Mouse (Mus musculus) left cerebral cortex, adult 8-10 months (tissue): ENCODE measurements at regions not wholly inside any gene's neighbourhood (a gene's known extent, or its start where the extent isn't known, plus 50 kb on each side); places are given as distances from the start of the nearest gene placed in this dataset.
"Not testable (repeated sequence)": the region's sequence is repeated elsewhere in the genome, so short reads cannot be mapped to it uniquely, and the experiment has no call there.

Experiments
- DNase-seq, 2 experiments: peaks; one replicate each; pipeline ENCODE4 v3.0.0; 2022; ENCODE audit warnings: low spot score in 2 of 2

- no peak for DNase-seq
Observed at GRCm38 (mm10) chr3:18488886-18489285, 540.7 kb downstream of the Cypt12 start.

DNA sequence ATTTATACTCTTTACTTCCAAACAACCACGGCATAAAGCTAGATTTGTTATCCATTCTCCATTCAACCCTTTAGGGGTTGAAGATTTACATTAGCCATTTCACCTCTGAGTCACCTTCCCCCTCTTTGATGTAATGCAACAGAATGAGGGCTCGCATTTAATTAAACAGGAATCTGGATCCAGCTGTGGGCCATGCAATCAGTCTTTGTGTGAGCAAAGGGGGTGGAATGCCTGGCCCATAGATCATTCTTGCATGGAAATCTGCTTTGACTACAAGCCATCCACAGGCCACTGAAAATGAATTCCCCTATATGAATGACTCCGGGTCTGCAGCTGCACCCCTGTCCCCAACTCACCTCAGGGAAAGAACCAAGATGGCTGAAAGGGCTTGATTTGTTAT is 574.4 kb downstream of the Cypt12 start:
- DNase-seq, result no peak

GRCm38 (mm10) chr3:18524011-18524410 is 575.8 kb downstream of the Cypt12 start:
- no peak for DNase-seq

DNA sequence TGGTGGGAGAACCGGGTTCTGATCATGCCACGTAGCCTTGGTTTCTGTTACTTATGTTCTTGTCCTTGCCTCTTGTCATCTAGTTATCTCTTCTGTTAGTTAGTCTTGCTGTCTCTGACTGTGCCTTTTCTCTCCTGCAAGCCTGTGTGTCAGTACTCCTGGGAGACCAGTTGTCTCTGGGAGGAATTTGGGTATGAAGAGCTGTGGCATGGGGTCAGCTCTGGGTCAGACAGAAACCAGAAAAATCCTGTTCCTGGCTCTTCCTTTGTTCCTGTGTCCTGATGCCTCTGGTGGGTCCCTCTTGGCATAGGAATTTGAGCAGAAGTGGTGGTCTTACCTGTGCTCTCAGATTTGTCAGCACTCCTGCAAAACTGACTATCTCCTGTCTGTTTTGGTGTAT is 609.0 kb downstream of the Cypt12 start:
- no peak for DNase-seq

GRCm38 (mm10) chr3:18560282-18560785 is 612.1 kb downstream of the Cypt12 start:
- DNase-seq, result no peak

DNA sequence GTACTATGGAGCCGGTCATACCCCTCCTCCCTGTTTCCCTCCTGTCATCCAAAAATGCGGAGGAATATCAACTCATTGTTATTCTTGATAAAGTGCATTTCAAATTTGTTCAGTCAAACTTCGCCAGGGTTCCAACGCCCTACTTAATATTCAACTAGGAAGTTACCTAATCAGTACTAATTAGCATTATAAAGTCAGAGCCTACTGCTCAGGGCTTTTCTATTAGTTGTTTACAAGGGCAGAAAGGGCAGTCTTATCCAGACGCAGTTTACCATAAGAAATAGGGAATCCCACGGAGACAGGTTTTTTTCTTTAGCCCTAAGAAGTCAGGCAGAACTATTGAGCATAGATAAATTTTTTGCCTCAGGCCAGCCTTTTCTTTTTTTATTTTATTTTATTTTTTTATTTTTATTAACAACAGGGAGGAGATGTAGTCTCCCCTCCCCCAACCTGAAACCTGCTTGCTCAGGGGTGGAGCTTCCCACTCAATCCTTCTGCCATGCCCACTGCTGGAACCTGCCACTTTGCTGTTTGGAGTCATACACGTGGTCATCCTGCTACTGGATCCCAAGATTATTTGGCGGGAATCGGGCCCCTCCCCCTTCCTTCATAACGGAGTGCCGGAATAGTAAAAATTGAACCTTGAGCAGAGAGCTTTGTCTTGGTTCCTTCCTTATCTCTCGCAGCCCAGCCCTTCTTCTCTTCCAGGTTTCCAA is 632.9 kb downstream of the Cypt12 start:
- not testable (repeated sequence) for DNase-seq

- DNase-seq, result no peak
Observed at GRCm38 (mm10) chr3:18620608-18621007, 672.4 kb downstream of the Cypt12 start.

DNA sequence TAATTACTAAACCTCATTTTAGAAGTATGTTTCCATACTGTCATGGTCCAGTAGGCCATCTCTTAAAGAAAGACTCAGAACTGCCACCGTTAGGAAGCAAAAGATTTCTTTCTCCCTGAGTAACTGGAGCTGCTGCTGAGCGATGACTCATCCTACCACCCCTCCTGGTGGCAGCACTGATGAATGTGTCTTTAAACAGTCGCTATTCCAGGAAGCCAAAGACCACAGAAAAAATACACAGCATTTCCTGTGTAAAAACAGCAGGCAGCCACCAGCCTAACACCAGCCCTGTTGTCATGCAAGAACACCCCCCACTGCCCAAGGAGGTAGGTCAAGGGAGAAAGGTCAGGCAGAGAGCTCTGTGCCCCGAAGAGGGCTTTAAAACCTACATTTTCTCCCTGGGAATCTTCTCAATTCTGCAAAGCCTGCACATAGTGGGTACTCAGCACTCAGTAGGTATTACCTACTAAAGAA is 675.7 kb downstream of the Cypt12 start:
- peak in 1 of 2 experiments; percentile 66 for DNase-seq

DNA sequence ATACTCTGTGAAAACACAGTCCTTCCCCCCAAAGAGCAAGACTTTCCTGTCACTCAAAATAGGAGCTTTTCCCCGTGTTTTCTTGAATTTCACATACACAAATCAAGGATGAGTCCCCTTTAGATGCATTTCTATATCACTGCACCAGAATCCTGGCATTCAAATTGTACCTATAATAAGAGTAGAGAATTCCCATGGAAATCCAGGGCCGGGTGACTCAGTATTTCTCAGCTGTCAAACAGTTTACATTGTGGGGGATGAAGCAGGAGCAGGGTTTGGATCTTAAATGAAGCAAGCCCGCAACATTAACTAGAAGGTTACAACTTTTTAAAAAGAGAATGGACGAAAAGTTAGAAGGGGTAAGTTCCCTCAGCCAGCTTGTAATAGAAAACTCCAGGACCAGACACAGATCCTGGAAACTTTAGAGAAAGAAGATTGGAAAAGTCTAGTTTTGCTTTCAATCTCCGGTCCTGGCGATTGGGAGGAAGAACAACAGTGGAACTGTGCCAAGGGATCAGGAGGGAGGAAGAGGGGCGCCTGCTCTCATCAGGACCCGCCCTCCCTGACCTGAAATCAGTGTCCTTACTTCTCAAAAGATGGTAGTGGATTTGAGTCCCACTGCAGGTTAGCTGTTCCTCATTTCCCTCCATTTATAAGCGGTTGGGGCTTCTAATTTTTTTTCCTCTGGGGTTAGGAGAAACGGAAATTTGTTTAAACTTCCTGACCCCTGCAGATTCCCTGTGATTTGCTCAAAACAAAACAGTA is 676.4 kb downstream of the Cypt12 start:
- no peak for DNase-seq

DNA sequence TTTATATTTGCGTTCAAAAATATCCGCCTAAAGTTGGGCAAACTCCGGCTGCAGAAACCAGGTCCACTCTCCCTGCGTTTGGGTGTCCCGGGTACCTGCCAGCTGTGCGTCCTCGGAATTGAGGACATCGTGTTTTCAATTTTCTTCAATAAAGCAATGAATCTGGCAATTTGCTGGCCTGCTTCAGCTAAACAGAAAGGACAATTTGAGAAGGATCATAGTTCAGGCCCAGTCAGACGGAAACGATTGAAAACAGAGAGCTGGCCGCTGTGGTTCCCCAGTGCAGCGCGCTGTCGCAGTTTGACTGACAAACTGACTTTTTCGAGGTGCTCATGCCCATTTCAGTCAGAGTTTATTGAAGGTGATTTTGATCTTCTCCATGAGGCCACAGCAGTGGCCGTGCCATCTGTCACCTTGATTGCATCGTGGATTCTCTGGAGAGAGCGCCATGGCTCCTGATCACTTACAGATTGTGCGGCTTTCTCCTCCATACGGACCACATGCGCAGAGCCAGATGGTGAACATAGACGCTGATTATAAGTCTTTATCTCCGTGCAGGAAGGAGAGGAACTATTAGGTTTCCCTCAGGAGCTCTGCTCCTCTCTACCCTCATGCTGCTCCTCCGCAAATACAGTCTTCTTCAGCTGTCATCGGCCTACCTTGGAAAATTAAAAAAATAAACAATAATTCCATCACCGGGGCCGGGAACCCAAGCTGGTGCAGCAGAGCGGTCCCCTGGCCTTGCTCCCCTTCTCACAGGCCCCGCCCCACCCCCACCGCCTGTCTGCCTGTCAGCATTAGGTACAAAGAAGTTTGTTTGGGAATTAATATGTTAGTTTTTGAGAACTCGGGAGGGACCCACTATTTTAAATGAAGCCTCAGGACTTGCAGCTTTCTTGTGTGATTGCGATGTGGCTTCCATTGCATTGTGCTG is 677.5 kb downstream of the Cypt12 start:
- no peak for DNase-seq

DNA sequence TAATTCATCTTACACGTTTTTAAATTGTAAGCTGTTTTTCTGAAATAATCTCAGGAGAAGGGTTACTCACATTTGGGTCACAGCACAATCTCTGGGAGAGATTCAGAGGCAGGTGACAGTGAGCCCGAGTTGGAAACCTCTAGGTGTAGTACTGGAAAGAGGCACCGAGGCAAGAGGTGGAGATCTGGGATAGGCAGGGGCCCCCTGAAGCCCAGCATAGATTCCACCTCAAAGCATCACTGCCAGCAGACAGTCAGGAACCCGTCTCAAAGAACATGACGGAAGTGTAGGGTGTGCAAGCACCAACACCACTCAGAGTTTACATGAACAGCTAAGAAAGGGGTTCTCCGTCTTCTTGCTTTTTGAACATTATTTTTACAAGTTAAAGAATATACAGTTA is 678.2 kb downstream of the Cypt12 start:
- no peak for DNase-seq

GRCm38 (mm10) chr3:18626820-18627219 is 678.6 kb downstream of the Cypt12 start:
- no peak for DNase-seq

- no peak for DNase-seq
Observed at GRCm38 (mm10) chr3:18629233-18629632, 681.0 kb downstream of the Cypt12 start.

GRCm38 (mm10) chr3:18631601-18632000 is 683.4 kb downstream of the Cypt12 start:
- DNase-seq, result no peak

GRCm38 (mm10) chr3:18634855-18635254 is 686.6 kb downstream of the Cypt12 start:
- no peak for DNase-seq

- DNase-seq, result no peak
Observed at GRCm38 (mm10) chr3:18637553-18637952, 689.3 kb downstream of the Cypt12 start.

DNA sequence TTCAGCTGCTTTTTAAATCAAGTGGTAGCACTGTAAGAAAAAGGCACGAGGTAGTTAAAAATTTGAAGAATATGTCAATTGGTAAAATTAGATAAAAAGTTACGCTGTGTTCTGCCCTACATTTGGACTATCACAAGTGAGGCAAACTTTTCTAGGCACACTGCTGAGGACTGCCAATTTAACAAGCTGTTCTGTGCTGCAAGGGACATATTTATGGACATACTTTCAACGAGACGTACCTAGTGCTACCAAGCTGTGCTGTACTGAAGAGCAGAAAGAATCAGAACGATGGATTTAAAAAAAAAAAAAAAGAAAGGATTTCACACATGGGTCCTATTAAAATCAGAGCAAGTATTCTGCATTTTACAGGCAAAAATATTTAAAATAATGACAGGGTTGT is 692.1 kb downstream of the Cypt12 start:
- no peak for DNase-seq

GRCm38 (mm10) chr3:18641688-18642087 is 693.5 kb downstream of the Cypt12 start:
- DNase-seq, result no peak

GRCm38 (mm10) chr3:18643408-18644035 is 695.3 kb downstream of the Cypt12 start:
- peak in 1 of 2 experiments; percentile 67 for DNase-seq

- DNase-seq, result no peak
Observed at GRCm38 (mm10) chr3:18645481-18645880, 697.3 kb downstream of the Cypt12 start.

- DNase-seq, result no peak
Observed at GRCm38 (mm10) chr3:18645927-18646326, 697.7 kb downstream of the Cypt12 start.
